Mouse (Mus musculus) cerebellum, adult 18-20 months (tissue): ENCODE measurements at regions not wholly inside any gene's neighbourhood (a gene's known extent, or its start where the extent isn't known, plus 50 kb on each side); places are given as distances from the start of the nearest gene placed in this dataset.

ENCODE experiments used
- DNase-seq, 2 experiments: peaks; one replicate each; pipeline ENCODE4 v3.0.0; 2021

- DNase-seq, result no peak
Measured at GRCm38 (mm10) chr1:88623040-88623439, 79.0 kb downstream of the Arl4c start.

GRCm38 (mm10) chr1:88622356-88622755, 79.7 kb downstream of the Arl4c start:
- no peak for DNase-seq

DNA sequence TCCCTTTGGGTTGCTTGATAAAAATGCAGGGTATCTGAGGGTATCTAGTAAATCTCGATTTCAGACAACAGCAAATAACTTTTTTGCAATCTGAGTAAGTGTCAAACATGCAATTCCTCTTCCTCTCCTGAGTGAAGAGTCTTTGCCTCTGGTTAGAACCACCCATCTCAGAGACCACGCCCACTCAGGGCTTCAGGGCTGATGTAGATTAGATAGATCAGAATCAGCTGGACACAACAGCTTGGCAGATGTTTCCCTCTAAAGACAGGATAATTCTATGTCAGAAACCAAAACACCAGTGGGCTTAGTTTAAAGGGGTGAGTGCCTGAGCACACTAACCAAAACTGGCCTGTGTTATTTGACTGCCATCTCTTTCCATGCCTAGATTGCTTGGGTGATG, 80.8 kb downstream of the Arl4c start:
- no peak for DNase-seq

- no peak for DNase-seq
Measured at GRCm38 (mm10) chr1:88613007-88613406, 89.0 kb downstream of the Arl4c start.

DNA sequence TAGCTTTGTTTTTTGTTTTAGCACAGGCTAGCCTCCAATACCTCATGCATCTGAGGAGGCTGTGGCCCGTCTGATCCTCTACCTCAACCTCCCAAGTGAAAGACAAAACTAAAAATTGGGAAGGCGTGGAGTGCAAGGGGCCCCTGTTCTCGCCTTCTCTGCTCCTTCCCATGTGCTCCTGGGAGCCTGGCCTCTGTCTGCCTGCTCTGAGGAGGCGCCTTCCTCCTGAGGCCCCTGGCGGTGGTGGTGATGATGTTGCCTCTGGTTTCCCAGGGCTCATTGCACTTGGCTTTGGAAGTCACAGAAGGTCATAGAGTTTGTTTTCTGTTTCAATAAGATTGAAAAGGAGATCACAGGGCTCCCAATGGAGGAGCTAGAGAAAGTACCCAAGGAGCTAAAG, 90.8 kb downstream of the Arl4c start:
- no peak for DNase-seq

DNA sequence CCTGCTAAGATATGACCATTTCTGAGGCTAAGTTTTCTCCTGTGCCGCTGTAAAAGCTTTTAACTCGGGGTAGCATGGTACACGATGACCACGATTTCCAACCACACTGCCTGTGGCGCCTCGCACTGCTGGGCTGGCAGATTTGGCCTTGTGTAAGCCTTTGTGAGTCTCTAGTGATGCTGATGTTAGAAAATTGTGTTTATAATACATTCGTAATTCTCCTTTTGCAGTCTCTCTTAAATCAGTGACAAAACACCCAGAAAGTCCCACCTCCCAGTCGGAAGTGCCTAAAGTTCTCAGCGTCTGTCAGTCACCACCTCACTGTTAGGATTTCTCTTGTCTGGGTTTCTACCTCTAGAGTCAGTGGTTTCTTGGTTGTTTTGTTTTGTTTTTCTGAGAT, 91.2 kb downstream of the Arl4c start:
- no peak for DNase-seq

GRCm38 (mm10) chr1:88608826-88609225, 93.2 kb downstream of the Arl4c start:
- no peak for DNase-seq

GRCm38 (mm10) chr1:88608236-88608635, 93.8 kb downstream of the Arl4c start:
- DNase-seq, result no peak

DNA sequence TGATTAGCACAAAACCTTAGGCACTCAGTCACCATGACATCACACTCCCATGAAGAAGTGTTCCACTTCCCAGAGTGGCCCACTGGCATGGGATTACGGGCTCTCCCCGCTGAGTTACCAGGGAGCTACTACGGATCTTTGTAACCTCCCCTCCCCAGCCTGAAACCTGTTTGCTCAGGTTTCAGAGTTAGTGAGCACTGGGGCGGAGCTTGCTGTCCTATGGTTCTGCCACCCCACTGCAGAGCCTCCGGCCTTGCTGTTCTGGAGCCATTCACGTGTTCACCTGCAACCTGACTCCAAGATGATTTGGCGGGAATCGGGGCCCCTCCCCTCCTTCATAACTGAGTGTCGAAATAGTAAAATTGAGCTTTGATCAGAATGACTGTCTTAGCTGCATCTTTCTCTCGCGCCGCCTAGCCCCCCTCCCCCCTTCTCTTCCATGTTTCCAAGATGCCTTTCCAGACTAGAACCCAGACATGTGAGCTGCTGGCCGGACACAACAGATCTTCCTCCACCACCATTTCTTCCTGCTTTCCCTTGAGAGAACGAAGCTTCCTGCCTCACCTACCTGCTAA, 95.8 kb upstream of the Glrp1 start:
- DNase-seq, result no peak

DNA sequence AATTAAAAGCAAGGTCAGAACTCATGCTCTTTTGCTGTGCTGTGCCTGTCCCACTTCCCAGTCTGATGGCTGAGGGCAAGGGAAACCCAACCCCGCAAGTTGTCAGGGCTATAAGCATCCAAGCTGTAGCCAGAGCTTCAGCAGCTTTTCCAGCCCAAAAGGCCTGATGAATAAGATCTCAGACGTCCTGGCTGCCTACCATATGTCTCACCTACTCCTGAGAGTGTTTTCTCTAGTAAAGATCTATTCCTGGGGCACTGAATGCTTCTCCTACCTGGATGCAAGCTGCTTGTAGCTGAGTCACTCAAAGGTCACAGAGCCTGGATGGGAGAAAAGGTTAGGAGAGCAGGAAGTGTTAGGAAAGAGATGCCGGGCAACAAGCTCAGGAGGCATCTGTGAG, 92.4 kb upstream of the Glrp1 start:
- DNase-seq, result peak in 1 of 2 experiments; percentile 16

GRCm38 (mm10) chr1:88601801-88602200, 91.9 kb upstream of the Glrp1 start:
- DNase-seq, result no peak

DNA sequence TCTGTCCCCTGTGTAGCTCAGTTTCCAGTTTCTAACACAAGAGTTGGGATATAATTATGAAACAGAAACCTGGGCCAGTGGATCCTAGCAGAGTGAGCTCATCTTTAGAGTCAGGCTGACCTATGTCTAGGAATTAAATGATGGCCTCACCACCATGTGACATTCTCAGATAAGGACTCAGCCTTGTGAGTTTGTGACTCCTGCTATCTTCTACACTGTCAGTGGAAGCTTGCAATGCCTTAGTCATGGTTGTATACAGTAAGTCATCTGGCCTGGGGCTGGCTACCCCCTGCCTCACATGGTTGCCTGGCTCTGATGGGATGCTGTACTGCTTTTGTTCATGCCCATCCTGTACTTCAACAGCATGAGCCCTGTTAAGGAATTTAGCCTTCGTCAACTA, 90.3 kb upstream of the Glrp1 start:
- no peak for DNase-seq

DNA sequence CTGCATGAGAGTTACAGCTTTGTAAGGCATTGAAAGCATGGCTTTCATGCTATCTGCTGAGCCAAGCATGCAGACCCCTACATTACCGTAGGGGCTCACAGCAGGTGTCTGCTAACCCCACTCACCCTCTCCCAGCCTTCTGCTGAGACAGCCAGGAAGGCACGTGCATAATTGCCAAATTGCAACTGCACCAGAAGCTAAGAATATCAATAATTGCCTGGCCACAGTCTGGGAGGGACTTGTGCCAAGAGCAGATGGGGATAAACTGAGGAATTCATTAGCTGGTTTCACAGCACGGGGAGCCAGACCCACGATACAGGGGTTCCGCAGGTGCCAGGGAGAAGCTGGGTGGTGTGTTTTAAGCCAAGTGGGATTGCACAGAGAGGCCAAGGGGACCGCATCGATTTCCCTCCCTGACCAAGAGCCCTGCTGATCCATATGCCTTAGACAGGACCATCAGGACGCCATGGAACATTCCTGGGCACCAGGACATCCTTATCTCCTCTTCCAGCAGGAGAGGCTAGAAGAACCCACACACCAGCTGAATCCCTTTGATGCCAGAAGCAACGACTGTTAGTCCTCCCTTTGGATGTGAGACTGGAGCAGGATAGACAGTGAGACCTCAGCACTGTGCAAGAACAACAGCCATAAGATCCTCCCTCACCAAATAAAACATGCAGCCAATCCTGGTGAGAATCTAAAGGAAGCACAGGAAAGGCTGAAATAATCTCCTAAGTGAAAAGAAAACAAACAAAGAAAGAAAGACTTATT, 84.8 kb upstream of the Glrp1 start:
- no peak for DNase-seq

DNA sequence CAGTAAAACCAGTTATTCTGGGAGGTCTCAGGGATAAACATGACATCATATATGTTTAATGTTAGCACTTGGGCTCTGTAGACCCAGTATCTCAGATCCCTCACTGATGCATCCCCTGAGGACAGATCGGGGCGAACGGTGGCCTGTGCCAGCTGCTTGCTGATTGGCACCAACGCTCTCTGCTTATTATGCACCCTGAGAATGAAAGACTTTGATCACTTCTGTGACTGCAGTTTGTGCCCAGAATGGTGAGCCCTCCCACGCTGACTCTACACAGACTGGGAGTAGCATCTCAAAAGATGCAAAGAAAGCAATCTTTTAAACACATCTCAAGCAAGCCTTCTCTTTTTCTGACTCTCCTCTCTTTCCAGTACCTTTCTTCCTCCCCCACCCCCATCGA, 82.2 kb upstream of the Glrp1 start:
- DNase-seq, result no peak

- DNase-seq, result no peak
Measured at GRCm38 (mm10) chr1:88590802-88591380, 81.0 kb upstream of the Glrp1 start.

GRCm38 (mm10) chr1:88588747-88589146, 78.9 kb upstream of the Glrp1 start:
- no peak for DNase-seq

GRCm38 (mm10) chr1:88586823-88587820, 77.3 kb upstream of the Glrp1 start:
- no peak for DNase-seq

DNA sequence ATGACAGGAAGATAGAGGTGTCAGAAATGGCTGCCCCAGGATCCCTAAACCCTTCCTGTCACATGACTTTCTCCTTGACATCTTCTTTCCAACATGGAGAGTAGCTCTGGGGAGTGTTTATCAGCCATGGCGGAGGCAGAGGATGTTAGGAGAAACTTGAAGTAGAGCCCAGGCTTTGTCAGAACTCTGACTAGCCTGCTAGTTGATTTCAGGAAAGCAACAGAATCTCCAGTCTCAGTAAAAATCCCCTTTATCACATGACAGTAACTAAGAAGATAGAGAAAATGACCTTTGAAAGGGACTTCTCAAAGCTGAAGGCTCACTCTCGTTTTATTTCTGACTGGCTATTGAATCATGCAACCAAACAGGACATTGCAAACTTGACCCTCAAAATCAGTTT, 76.3 kb upstream of the Glrp1 start:
- DNase-seq, result no peak

DNA sequence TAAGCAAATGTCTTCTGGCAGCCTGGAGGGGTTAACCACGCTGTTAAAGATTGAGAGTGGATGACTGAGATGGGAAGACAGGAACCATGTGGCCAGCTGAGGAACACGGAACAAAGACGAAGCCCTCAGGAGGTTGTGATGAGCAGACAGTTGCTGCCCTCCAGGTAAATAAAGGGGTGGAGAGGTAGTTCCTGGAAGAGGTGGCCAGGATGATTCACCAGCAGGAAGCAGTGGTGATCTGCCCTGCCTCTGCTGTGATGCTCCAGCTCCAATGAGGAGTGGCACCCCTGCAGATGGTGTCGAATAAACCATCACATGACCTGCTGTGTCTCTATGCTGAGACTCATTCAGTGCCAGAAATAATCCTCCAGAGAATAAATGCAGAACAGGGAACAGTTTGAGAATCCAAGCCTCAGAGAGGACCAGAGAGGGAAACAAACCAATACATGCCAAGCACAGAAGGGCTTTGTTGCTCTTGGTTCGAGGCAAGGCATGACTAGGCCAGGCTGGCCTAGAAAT, 74.7 kb upstream of the Glrp1 start:
- no peak for DNase-seq

DNA sequence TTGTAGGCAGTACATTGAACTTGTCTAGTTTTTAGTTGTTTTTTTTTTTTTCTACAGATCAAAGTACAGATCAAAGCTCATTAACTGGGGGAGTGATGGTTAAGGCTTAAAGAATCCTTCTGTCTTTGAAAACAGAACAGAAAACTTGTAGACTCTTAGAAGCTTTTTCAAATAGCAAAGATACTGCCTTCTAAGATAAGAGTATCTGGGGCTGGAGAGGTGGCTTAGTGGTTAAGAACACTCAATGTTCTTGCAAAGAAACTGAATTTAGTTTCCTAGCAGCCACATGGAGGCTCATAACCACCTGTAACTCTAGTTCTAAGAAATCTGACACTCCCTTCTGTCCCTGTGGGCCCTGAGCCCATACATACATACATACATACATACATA, 68.4 kb upstream of the Glrp1 start:
- DNase-seq, result no peak

GRCm38 (mm10) chr1:88577498-88578230, 67.8 kb upstream of the Glrp1 start:
- DNase-seq, result no peak
